Mouse (Mus musculus): ENCODE measurements around the gene Trak1. TPM values are rescaled to one million over a fixed set of nuclear protein-coding genes. Genes with fewer than 3 reads are reported as not detected.
"Not testable (repeated sequence)": the region's sequence is repeated elsewhere in the genome, so short reads cannot be mapped to it uniquely, and the experiment has no call there.

Gene Trak1
- polyA plus RNA-seq, 1 experiment from 2014 or later = 41.6 TPM

DNA sequence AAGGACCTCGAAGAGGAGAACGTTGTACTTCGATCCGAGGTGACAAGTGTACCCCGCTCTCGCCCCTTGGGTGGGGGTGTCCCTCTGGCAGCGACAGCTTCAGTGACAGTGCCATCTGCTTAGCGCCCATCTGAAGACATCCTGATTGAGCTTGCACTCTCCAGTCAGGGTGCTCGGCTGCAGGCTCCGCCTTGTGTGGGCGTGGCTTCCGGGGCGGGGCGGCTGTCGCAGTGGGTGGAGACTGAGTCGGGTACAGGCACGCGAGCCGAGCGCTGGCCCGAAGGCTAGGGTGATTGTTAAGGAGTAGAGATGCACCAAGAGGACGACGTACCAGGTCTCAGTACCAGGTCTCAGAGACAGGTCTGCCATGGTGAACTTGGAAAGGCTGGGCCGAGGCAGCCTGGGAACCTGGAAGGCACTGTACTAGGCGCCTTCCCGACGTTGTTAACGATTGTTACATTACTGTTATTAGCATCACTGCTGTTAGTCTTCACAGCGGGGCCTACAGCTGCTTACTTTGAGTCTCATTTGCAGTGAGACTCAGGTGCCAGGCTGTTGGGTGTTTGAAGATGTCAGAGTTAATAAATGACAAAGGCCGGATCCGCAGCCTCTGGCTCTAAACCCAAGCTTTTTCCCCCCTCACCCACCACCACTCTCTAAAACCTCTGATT lies 146.5 kb downstream of the Trak1 start:
- Histone ChIP-seq H3K27me3 (no peaks in the 10 kb centered on the region), H3K9ac (no peak overlapping the region), H3K36me3 (peaks cover 60% of the 10 kb centered on the region), H3K4me3 (no peak overlapping the region), H3K27ac (0 out of 2 replicates have a peak overlapping the region, but pooled peaks have one; percentile 30), H3K9me3 (replicated peaks) (no peaks in the 10 kb centered on the region), H3K4me1 (no peaks in the 10 kb centered on the region), H3K4me2 (replicated peaks) (no peak overlapping the region)
- no peak for ATAC-seq (ENCODE audit: low FRiP score)
- 69% methylated on average over 31 of the region's 31 CpGs for WGBS

GRCm38 (mm10) chr9:121444367-121444707 lies 147.0 kb downstream of the Trak1 start:
- WGBS = 60% methylated on average over 3 of the region's 3 CpGs
- no peak for ATAC-seq (ENCODE audit: low FRiP score)
- Histone ChIP-seq H3K27me3 (no peaks in the 10 kb centered on the region), H3K27ac (peak overlapping the region; percentile 48; the same call in 1 of the 2 replicates), H3K9me3 (replicated peaks) (no peaks in the 10 kb centered on the region), H3K36me3 (peaks cover 65% of the 10 kb centered on the region), H3K4me1 (no peaks in the 10 kb centered on the region), H3K4me2 (replicated peaks) (no peak overlapping the region), H3K4me3 (no peak overlapping the region), H3K9ac (no peak overlapping the region)

DNA sequence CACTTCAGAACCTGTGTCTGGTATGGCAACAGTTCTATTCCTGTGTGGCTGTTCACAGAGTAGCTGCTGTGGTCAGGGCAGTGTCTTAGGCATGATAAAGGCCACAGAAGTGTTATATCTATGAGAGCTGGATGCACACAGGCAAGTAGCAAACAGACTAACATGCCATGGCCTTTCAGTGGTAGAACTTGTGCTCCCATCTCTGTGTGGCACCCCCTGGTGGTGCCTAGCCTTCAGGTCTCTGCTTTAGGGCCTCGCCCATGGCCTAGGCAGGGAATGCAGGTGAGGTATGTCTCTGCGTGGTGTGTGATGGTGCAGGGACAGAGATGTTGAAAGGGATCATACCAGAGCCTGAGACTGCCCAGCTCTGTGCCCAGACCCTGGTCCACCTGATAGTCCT lies 148.1 kb downstream of the Trak1 start:
- Histone ChIP-seq H3K9ac (no peak overlapping the region), H3K4me2 (replicated peaks) (no peak overlapping the region), H3K4me3 (no peak overlapping the region), H3K4me1 (no peaks in the 10 kb centered on the region), H3K36me3 (peaks cover 74% of the 10 kb centered on the region), H3K27ac (no peak overlapping the region), H3K27me3 (no peaks in the 10 kb centered on the region), H3K9me3 (replicated peaks) (no peaks in the 10 kb centered on the region)
- no peak for ATAC-seq (ENCODE audit: low FRiP score)
- 90% methylated on average over 2 of the region's 2 CpGs for WGBS

GRCm38 (mm10) chr9:121446431-121446831 lies 149.1 kb downstream of the Trak1 start:
- H3K27ac ChIP-seq = no peak overlapping the region
- no peaks in the 10 kb centered on the region for H3K9me3 ChIP-seq (replicated peaks)
- no peaks in the 10 kb centered on the region for H3K27me3 ChIP-seq
- ATAC-seq (ENCODE audit: low FRiP score) = no peak
- H3K4me3 ChIP-seq = no peak overlapping the region
- 89% methylated on average over 13 of the region's 13 CpGs for WGBS
- no peaks in the 10 kb centered on the region for H3K4me1 ChIP-seq
- H3K9ac ChIP-seq = no peak overlapping the region
- peaks cover 78% of the 10 kb centered on the region for H3K36me3 ChIP-seq
- H3K4me2 ChIP-seq (replicated peaks) = no peak overlapping the region

- not testable (repeated sequence) for ATAC-seq (ENCODE audit: low FRiP score); H3K4me3 ChIP-seq; H3K27me3 ChIP-seq; H3K9me3 ChIP-seq (replicated peaks); H3K27ac ChIP-seq; H3K4me2 ChIP-seq (replicated peaks); H3K4me1 ChIP-seq; H3K9ac ChIP-seq
- H3K36me3 ChIP-seq = peaks cover 88% of the 10 kb centered on the region
- 54% methylated on average over 9 of the region's 9 CpGs for WGBS
These were observed 155.1 kb downstream of the Trak1 start for GRCm38 (mm10) chr9:121452342-121452942.

DNA sequence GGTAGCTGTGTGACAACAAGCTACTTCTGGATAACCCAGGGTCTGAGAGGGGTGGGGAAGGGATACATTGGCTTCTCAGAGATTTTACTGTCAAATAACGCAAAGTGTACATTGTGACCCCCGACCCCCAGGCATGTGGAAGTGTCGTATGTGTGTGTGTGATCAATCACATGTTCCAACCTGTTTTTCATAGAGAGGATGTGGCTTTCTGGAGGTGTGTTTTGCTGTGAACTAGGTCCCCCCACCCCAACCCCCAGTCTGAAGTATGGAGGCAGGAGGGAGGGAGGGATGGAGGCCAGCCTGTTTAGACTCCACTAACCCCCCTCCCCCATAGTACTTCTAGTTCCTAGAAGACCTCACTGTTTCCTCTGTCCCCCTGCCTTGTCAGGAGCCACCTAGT lies 157.6 kb downstream of the Trak1 start:
- Histone ChIP-seq H3K9ac (no peak overlapping the region), H3K4me3 (no peak overlapping the region), H3K27me3 (no peaks in the 10 kb centered on the region), H3K36me3 (peaks cover 83% of the 10 kb centered on the region), H3K4me1 (no peaks in the 10 kb centered on the region), H3K27ac (no peak overlapping the region), H3K4me2 (replicated peaks) (no peak overlapping the region), H3K9me3 (replicated peaks) (no peaks in the 10 kb centered on the region)
- 96% methylated on average over 3 of the region's 3 CpGs for WGBS
- no peak for ATAC-seq (ENCODE audit: low FRiP score)

DNA sequence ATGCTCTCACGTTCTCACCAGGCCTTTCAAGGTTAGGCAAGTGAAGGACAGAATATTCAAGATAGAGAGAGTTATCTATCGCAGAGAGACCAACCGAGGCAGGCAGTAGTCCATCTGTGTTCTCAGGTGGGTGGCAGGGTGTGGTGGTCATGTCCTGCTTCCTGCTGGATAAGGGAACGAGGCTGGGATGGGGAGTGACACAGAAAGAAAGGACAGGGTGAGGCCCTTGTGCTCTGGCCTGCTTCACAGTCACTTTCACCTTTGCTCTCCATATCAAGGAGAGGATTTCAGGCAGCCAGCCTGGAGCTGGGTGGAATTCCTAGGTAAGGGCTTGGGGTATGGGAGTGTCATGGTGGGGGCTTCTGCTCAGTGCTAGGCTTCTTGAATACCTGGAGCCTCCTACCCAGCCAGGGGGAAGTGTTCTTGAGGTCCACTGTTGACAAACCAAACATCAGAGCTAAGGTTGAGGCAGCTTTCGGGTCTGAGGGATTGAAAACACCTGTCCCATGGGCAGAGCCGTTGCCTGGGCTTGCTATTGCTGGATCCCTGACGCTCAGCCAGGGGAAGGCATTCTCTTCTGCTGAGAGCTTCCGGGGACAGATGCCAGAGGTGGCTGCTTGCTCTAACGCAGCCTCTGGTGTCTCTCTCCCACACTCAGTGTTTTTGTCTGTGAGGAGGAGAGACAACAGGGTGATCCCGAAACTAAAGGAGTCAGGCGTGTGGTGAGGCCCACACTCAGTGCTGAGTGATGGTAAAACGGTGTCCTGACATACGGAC lies 159.6 kb downstream of the Trak1 start:
- no peak for ATAC-seq (ENCODE audit: low FRiP score)
- Histone ChIP-seq H3K4me2 (replicated peaks) (no peak overlapping the region), H3K9me3 (replicated peaks) (no peaks in the 10 kb centered on the region), H3K27ac (no peak overlapping the region; the same call in 1 of the 2 replicates), H3K4me1 (no peaks in the 10 kb centered on the region), H3K36me3 (peaks cover 85% of the 10 kb centered on the region), H3K27me3 (no peaks in the 10 kb centered on the region), H3K9ac (no peak overlapping the region), H3K4me3 (no peak overlapping the region)
- 91% methylated on average over 13 of the region's 13 CpGs for WGBS

- WGBS = 28% methylated on average over 8 of the region's 8 CpGs
- H3K36me3 ChIP-seq = peaks cover 85% of the 10 kb centered on the region
- ATAC-seq (ENCODE audit: low FRiP score) = peak; percentile 41; the same call in 1 of the 2 replicates
These were observed 161.2 kb downstream of the Trak1 start for GRCm38 (mm10) chr9:121458466-121458865.

DNA sequence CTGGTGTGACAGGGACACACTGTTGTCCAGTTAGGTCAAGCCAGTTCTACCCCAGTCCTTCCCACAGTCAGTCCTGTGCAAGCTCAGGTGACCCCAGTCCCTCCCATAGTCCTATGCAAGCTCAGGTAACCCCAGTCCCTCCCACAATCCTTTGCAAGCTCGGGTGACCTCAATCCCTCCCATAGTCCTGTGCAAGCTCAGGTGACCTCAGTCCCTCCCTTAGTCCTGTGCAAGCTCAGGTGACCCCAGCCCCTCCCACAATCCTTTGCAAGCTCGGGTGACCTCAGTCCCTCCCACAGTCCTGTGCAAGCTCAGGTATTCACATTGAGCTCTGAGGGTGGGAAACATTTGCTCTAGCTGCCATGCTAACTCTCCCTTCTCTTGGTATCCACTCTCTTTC lies 162.6 kb downstream of the Trak1 start:
- 71% methylated on average over 2 of the region's 2 CpGs for WGBS
- Histone ChIP-seq H3K4me1 (no peaks in the 10 kb centered on the region), H3K27me3 (no peaks in the 10 kb centered on the region), H3K4me2 (replicated peaks) (no peak overlapping the region), H3K27ac (no peak overlapping the region), H3K36me3 (peaks cover 72% of the 10 kb centered on the region), H3K9me3 (replicated peaks) (no peaks in the 10 kb centered on the region), H3K9ac (no peak overlapping the region), H3K4me3 (no peak overlapping the region)
- ATAC-seq (ENCODE audit: low FRiP score) = peak; percentile 48; the same call in 1 of the 2 replicates

More at GRCm38 (mm10) chr9:121458466-121458865, 161.2 kb downstream of the Trak1 start:
- Histone ChIP-seq H3K9me3 (replicated peaks) (no peaks in the 10 kb centered on the region), H3K4me3 (no peak overlapping the region), H3K9ac (no peak overlapping the region), H3K27me3 (no peaks in the 10 kb centered on the region), H3K4me2 (replicated peaks) (no peak overlapping the region), H3K4me1 (no peaks in the 10 kb centered on the region), H3K27ac (no peak overlapping the region)

GRCm38 (mm10) chr9:121460527-121460926 lies 163.2 kb downstream of the Trak1 start:
- Histone ChIP-seq H3K4me2 (replicated peaks) (no peak overlapping the region), H3K4me1 (no peaks in the 10 kb centered on the region), H3K4me3 (no peak overlapping the region), H3K27ac (no peak overlapping the region), H3K9me3 (replicated peaks) (no peaks in the 10 kb centered on the region), H3K27me3 (no peaks in the 10 kb centered on the region), H3K36me3 (peaks cover 66% of the 10 kb centered on the region), H3K9ac (no peak overlapping the region)
- no peak for ATAC-seq (ENCODE audit: low FRiP score)
- WGBS = 73% methylated on average over 16 of the region's 16 CpGs

- H3K27ac ChIP-seq = no peak overlapping the region
- 81% methylated on average over 11 of the region's 11 CpGs for WGBS
- peaks cover 27% of the 10 kb centered on the region; the same call in 1 of the 2 replicates for H3K36me3 ChIP-seq
- H3K4me1 ChIP-seq = peaks cover 11% of the 10 kb centered on the region; the same call in 1 of the 2 replicates
- H3K9me3 ChIP-seq (replicated peaks) = no peaks in the 10 kb centered on the region
- no peaks in the 10 kb centered on the region for H3K27me3 ChIP-seq
- no peak overlapping the region for H3K9ac ChIP-seq
- H3K4me2 ChIP-seq (replicated peaks) = no peak overlapping the region
- ATAC-seq (ENCODE audit: low FRiP score) = no peak
- no peak overlapping the region for H3K4me3 ChIP-seq
These were observed 170.2 kb downstream of the Trak1 start for GRCm38 (mm10) chr9:121467460-121467859.

DNA sequence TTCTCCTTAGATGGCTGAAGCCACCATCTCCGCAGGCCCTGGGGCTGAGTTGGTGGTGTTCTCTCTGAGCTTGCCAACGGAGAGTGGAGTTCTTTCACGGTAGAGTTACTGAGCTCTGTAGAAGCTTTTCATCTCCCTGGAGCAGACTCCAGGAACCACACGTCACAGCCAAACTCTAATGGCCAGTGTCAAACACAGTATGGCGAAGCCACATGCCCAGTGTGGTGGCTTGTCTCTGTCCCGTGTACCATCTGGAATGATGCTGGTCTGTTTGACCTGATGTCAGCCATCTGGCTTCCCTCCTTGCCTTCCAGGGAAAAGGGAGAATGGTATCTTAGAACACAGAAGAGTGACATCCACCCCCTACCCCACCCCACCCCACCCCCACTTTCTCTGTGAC lies 172.4 kb downstream of the Trak1 start:
- Histone ChIP-seq H3K36me3 (peaks cover 35% of the 10 kb centered on the region), H3K27ac (no peak overlapping the region), H3K4me2 (replicated peaks) (no peak overlapping the region), H3K9ac (no peak overlapping the region), H3K4me1 (peaks cover 11% of the 10 kb centered on the region; the same call in 1 of the 2 replicates), H3K4me3 (no peak overlapping the region), H3K27me3 (no peaks in the 10 kb centered on the region), H3K9me3 (replicated peaks) (no peaks in the 10 kb centered on the region)
- WGBS = 72% methylated on average over 6 of the region's 6 CpGs
- peak; percentile 35; the same call in 1 of the 2 replicates for ATAC-seq (ENCODE audit: low FRiP score)
